Mouse (Mus musculus) G1E-ER4 (cell line): ENCODE data around the gene Mcm9. TPM values are rescaled to one million over a fixed set of nuclear protein-coding genes. Genes with fewer than 3 reads are reported as not detected.

Experiments
- GATA1 ChIP-seq: IDR thresholded peaks from one replicate; pipeline ENCODE4 v1.8.0; 2012; ENCODE audit warnings: low read length, inconsistent platforms
- polyA plus RNA-seq: library from polyadenylated mRNA; stranded (reverse); fragments of >175 nt; gene quantifications from 2 replicates; pipeline ENCODE4 v1.2.3, GENCODE M21; 2012

Gene Mcm9
- polyA plus RNA-seq, 1 experiment, result 2.3 TPM

DNA sequence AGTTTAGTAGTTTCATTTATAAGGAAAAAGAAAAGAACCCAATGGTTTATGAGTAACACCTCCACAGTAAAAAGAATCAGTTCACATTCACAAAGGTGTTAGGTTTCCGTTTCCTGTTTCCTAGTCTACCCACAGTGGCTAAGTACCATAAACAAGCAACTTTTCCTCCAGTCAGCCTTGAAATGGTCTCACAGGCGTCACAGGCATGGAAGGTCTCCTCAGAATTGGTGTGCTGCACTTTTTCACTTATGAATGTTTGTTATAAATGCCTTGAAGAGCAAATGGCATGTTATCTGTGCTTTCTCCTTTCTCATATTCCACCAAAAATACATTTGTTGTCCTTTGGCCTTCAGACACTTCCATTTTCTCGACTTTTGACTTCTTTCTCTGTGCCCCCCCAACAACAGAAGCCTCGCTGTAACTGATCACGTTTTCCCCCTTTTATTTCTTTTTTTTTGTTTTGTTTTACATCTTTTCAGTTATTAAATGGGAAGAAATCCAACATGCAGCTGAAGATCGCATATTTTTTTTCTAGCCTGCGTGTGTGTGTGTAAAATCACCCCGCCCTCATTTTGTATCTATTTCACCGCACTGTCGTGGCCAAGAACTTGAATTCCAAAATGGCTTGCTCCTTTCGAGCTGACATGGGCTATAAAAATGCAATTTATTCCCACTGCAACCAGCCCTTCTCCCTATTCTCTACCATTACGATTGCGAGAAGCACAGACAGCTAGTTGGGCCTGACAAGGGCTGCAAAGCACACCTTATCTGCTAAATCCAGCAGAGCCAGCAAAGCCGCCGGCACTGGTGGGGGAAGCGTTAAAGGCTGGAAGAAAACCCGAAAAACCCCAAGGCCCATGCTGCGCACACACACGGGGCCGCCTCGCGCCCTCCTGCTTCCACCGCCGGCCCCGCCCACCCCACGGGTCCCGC, 34.2 kb downstream of the Mcm9 start:
- no peak for TF ChIP-seq GATA1

- TF ChIP-seq GATA1, result no peak
Measured at GRCm38 (mm10) chr10:53585777-53586176, 44.5 kb downstream of the Mcm9 start.

DNA sequence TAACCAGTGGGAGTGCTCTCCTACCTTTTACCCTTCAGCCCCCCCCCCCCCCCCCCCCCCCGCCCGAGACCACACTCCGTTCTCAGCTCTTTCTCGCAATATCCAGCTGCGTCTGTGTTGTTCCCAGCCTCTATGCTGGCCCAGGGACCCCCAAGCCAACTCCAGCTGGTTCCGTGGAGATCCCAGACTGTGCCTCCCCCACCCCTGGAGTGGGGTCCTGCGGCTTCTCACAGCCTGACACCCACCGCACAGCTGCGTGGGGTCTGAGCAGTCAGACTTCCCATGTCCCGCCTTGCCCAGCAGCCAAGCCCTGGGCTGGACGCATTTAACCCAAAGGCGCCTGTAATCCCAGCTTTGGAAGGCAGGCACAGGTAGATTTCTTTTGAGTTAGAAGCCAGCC, 49.2 kb downstream of the Mcm9 start:
- TF ChIP-seq GATA1, result no peak

- no peak for TF ChIP-seq GATA1
Measured at GRCm38 (mm10) chr10:53580621-53581081, 49.6 kb downstream of the Mcm9 start.

GRCm38 (mm10) chr10:53580137-53580536, 50.1 kb downstream of the Mcm9 start:
- TF ChIP-seq GATA1, result no peak

DNA sequence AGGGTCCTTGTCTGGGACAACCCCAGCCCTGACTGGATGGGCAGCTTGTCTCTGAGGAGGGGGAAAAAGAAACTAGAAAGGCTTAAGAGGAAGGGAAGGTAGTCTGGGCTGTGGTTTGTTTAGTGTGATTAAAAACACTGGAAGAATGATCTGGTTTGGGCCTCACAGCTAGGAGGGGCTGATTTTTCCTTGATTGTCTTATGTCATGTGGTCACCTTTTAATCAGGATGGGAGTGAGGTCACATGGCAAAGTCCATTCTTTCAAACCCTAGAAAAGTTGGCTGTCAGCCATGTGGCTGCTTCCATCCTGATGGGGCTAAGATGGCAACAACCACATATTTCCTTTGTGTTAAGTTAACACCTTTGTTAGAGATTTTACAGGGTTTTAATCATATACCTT, 61.7 kb downstream of the Mcm9 start:
- no peak for TF ChIP-seq GATA1

- TF ChIP-seq GATA1, result no peak
Measured at GRCm38 (mm10) chr10:53565538-53565937, 64.7 kb downstream of the Mcm9 start.

DNA sequence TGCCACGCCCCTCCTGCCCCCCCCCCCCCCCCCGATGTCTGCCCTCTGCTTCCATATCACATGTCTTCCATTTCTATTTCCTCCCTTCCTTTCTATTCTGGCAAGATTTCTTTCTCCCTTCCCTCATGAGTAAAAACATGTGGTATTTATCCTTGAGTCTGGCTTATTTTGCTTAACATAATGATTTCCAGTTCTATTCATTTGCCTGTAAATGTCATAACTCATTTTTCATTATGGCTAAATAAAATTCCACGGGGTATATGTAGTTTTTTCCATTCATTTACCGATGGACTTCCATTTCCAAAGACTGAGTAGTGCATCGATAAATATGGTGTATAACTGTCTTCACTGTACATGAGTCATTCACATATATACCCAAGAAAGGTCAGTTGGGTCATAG, 68.2 kb downstream of the Mcm9 start:
- TF ChIP-seq GATA1, result no peak

DNA sequence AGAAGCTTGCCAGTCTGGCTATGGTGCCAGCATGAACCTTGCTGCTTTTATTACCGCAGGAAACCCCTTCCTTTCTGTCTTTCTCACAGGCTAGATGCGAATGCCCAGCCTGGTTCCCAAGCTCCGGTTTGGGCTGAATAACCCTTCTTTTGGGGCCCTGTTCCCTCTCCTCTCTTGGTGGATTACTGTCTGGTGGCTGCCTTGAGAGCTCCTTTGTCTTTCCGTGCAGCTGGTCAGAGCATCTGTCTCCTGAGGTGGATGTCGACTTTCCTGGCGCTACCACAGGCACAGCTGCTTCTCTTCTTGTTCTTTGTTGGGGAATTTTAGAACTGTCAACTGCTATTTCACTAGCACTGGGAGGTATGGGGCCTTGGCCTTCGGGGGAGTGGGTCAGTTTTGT, 92.6 kb downstream of the Mcm9 start:
- no peak for TF ChIP-seq GATA1

DNA sequence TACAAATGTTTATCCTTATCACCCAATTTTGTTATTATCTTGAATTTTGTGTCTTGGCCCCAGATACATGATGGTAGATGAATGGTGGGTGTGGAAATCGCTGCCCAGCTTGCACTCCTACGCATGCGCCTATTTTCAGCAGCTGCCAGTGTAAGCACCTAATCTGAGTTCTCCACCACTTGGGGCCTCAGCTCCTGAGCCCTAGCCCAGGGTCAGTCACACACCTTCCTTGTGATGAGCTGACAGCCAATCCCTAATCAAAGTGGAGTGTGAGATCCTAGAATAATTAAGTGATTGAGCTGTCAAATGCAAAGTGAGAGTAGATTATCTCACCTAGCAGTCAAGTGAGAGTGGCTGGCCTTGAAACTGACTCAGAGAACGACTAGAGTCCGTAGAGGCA, 97.9 kb downstream of the Mcm9 start:
- TF ChIP-seq GATA1, result no peak

DNA sequence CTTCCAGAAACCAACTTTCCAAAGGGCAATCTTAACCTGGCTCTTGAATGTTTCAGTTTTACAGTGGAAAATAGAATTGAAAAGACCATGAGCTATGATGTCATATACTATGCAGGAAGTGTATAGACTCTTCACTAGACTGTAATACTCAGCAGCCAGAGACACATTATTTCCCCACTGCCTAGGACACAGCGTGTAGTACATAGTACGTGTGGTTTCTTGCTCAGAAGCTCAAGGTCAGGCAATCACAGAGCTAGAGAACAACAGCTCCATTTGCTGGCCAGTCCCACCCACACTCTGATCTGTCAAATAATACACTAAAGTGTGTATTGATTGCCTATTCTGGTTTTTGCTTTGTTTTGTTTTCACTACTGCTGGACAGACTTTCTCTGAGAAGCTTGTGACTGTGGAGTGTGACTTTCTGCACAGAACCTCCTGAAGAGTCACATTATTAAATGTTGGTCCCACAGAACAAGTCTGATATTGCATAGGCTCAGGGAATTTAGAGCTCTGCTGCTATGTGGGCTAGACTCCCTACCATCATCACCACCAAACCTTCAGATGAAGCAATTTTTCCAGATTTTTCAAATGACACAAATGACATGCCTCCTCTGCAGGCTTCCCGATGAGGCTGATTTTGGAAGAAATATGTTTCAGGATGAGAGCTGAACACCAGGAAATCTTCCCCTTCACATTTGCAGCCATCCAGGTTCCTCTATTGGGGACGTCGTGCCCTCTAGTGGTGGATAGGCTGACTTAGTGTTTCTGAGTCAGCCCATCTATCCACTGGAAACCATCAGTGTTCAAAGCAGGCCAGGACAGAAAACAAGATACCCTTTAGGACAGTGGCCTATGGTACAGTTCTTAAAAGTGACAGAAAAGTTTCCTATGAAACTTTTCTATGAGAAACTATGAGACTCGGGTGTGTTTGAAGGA, 102.1 kb downstream of the Mcm9 start:
- TF ChIP-seq GATA1, result no peak

GRCm38 (mm10) chr10:53527344-53527743, 102.9 kb downstream of the Mcm9 start:
- TF ChIP-seq GATA1, result no peak

DNA sequence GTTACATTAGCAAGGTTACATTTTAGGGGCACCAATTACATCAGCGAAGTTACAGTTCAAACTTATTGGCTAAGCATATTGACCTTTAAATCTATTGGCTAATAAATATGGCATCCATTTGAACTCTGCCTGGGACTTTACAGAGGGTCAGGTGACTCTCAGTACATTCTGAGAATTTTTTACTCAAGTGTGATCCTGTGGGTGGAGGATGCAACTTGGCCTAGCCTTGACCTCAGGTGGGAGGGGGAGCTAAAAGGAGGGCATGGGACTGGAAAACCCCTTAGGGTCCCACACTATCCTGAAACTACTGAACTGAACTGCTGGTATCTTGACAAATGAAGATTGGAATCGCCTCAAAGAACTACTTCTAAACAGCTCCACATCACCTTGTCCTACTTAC, 103.9 kb downstream of the Mcm9 start:
- no peak for TF ChIP-seq GATA1

GRCm38 (mm10) chr10:53525265-53525976, 104.8 kb downstream of the Mcm9 start:
- TF ChIP-seq GATA1, result no peak
